Mouse (Mus musculus) stomach, postnatal 0 days (tissue): ENCODE data around the gene Vmn1r101.
"Not testable (repeated sequence)": the region's sequence is repeated elsewhere in the genome, so short reads cannot be mapped to it uniquely, and the experiment has no call there.

Experiments
- CTCF ChIP-seq: IDR thresholded peaks from 2 replicates; pipeline ENCODE4 v1.5.1; 2016; ENCODE audit warnings: antibody characterized with exemption, low read depth, mild to moderate bottlenecking, moderate library complexity
- EP300 ChIP-seq: optimal IDR thresholded peaks from 2 replicates; pipeline ENCODE3; 2016; ENCODE audit warnings: antibody characterized with exemption

DNA sequence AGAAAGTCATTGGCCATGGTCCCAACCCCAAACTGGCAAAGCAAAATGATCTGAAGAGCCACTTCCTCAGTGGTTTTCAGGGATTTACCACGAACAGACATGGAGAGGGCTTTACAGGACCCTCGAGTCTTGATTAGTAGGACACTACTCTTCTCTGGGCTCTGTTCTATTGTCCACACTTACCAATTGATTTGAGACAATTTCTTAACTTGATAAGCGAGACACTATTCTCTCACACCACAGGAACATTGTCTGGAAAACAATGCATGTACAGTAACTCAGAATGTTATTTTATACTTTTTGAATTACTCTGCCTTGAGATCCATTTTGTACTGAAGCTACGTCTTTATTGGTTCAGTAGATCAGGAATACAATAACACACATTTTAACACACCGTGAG, 32.4 kb upstream of the Vmn1r101 start, which contains the start of gene Gm10670:
- not testable (repeated sequence) for TF ChIP-seq CTCF, EP300
